ENCODE assay signal across 22 mouse cellular contexts in genomic region chr1:98056996-98057945, GRCm38 (mm10). TPM values are rescaled to one million over a fixed set of nuclear protein-coding genes. Genes with fewer than 3 reads are reported as not detected.
DNase-seq lines count a peak whose midpoint lies in the region; ATAC-seq lines count a peak whose summit lies in the region.
"Had no signal": no experiment of that assay in that cellular context is flagged by ENCODE, and none has a peak within 500 bp of the region (broad histone marks: within the 10 kb centered on the region; RNA-seq: fewer than 3 reads in every experiment).

No protein-coding gene starts in this region.

- H3K9me3 ChIP-seq in midbrain, embryonic 14.5 days (ENCODE audit: control insufficient read depth, low read length) = no peaks in the 10 kb centered on the region
- H3K9me3 ChIP-seq: embryonic facial prominence, embryonic 15.5 days; forebrain, embryonic 15.5 days; hindbrain, embryonic 15.5 days; limb, embryonic 10.5 days; liver, embryonic 15.5 days; midbrain, embryonic 12.5 days had no signal

- H3K4me3 ChIP-seq in midbrain, embryonic 14.5 days (replicated peaks; ENCODE audit: low read depth, low read length) = no peak overlapping the region
- H3K4me3 ChIP-seq: embryonic facial prominence, embryonic 15.5 days; forebrain, embryonic 15.5 days; heart, adult 2 months; hindbrain, embryonic 15.5 days; limb, embryonic 10.5 days; liver, embryonic 15.5 days; midbrain, embryonic 12.5 days had no signal

- no peak overlapping the region for H3K4me2 ChIP-seq in midbrain, embryonic 14.5 days (ENCODE audit: low read length)
- H3K4me2 ChIP-seq: embryonic facial prominence, embryonic 15.5 days; forebrain, embryonic 15.5 days; hindbrain, embryonic 15.5 days; liver, embryonic 15.5 days; midbrain, embryonic 12.5 days had no signal

- 43% methylated on average over 11 of the region's 11 CpGs for WGBS in midbrain, embryonic 14.5 days

- DNase-seq in heart, adult 11 months = peak; percentile 42
- DNase-seq in heart, postnatal 14 days = no peak
- DNase-seq in kidney, adult 8-10 months = peak; percentile 45 to 49
- DNase-seq in kidney, postnatal 10 days = no peak
- peak; percentile 61 for DNase-seq in midbrain, embryonic 14.5 days
- DNase-seq in thymus, postnatal 36 days = no peak
- no peak for DNase-seq in thymus, postnatal 4 days
- DNase-seq: adrenal gland, postnatal 10 days; cerebellum, adult 8-10 months; cerebellum, postnatal 36 days; gastrocnemius, postnatal 10 days; heart, adult 2 months; liver; thymus, adult 2 months had no signal

- H3K27ac ChIP-seq in midbrain, embryonic 14.5 days (replicated peaks; ENCODE audit: low read depth, low read length) = peak overlapping the region; percentile 57; the same call in 1 of the 2 replicates
- H3K27ac ChIP-seq: embryonic facial prominence, embryonic 15.5 days; forebrain, embryonic 15.5 days; heart, adult 2 months; hindbrain, embryonic 15.5 days; limb, embryonic 10.5 days; liver, embryonic 15.5 days; macrophage; midbrain, embryonic 12.5 days had no signal

- H3K36me3 ChIP-seq in midbrain, embryonic 14.5 days (ENCODE audit: control insufficient read depth, insufficient read depth, low read length) = no peaks in the 10 kb centered on the region
- H3K36me3 ChIP-seq: embryonic facial prominence, embryonic 15.5 days; forebrain, embryonic 15.5 days; hindbrain, embryonic 15.5 days; limb, embryonic 10.5 days; liver, embryonic 15.5 days; midbrain, embryonic 12.5 days had no signal

- intact Hi-C loops in heart, postnatal 14 days (cut with DNase I) = loop anchor here (5.0 kb wide), 1 partner anchor 35 kb away; no protein-coding TSS in a partner anchor

- no peaks in the 10 kb centered on the region for H3K27me3 ChIP-seq in midbrain, embryonic 14.5 days (ENCODE audit: control insufficient read depth, insufficient read depth, low read length)
- H3K27me3 ChIP-seq: embryonic facial prominence, embryonic 15.5 days; forebrain, embryonic 15.5 days; hindbrain, embryonic 15.5 days; liver, embryonic 15.5 days; midbrain, embryonic 12.5 days had no signal

- 0 out of 2 replicates have a peak, but pooled peaks have one; percentile 22 for ATAC-seq in common myeloid progenitor, adult 5-6 weeks (replicated peaks; ENCODE audit: low read depth, poor library complexity, severe bottlenecking)
- peak; percentile 47; the same call in 1 of the 2 replicates for ATAC-seq in midbrain, embryonic 14.5 days (ENCODE audit: low FRiP score, low TSS enrichment)
- ATAC-seq: forebrain, embryonic 15.5 days had no signal

- peaks cover 12% of the 10 kb centered on the region; the same call in 1 of the 2 replicates for H3K4me1 ChIP-seq in midbrain, embryonic 14.5 days (ENCODE audit: control insufficient read depth, insufficient read depth, low read length)
- H3K4me1 ChIP-seq: liver, embryonic 15.5 days had no signal

- no peak overlapping the region for H3K9ac ChIP-seq in midbrain, embryonic 14.5 days (replicated peaks; ENCODE audit: low read length)
- H3K9ac ChIP-seq: embryonic facial prominence, embryonic 15.5 days; forebrain, embryonic 15.5 days; hindbrain, embryonic 15.5 days; liver, embryonic 15.5 days; midbrain, embryonic 12.5 days had no signal

RNA-seq across cellular contexts. Expression of gene Pam, which starts 38.2 kb away (rescaled TPM):
- 100 to 1,000 TPM; 474 to 583 TPM for total RNA-seq in heart, postnatal 14 days (2021)
- 22.4 and 44.3 TPM in 2 replicates for total RNA-seq in common myeloid progenitor, adult 5-6 weeks (2017)
- polyA plus RNA-seq in midbrain, embryonic 14.5 days (2014; fragmentation: Nextera tagmentation; extraction: Ambion mirVana) = 47.2 and 51.8 TPM in 2 replicates

Comparison
In these comparisons a context has a peak if more than half of its experiments do, and no peak if none do; other contexts are left out.
1. DNase-seq: peak in heart, adult 11 months (single experiment), kidney, adult 8-10 months (2 of 2) and midbrain, embryonic 14.5 days (single experiment); none in heart, postnatal 14 days (0 of 2), kidney, postnatal 10 days (single experiment), thymus, postnatal 36 days (0 of 2) and thymus, postnatal 4 days (single experiment).
2. RNA of gene Pam, which starts 38.2 kb away (total RNA-seq): 474 to 583 TPM in heart, postnatal 14 days; 22.4 to 44.3 TPM in common myeloid progenitor, adult 5-6 weeks; every median in the first group is over 10 times any median in the second.